Mouse (Mus musculus): ENCODE data around the gene Suz12. TPM values are rescaled to one million over a fixed set of nuclear protein-coding genes. Genes with fewer than 3 reads are reported as not detected.
A peak's percentile ranks its signal among the peaks of the same experiment; 100 is the strongest.

The Suz12 gene
- polyA plus RNA-seq, 1 experiment, result 5.2 TPM

GRCm38 (mm10) chr11:80075608-80076277 is 82.8 kb downstream of the Suz12 start:
- no peak for DNase-seq (ENCODE audit: low read depth)

- DNase-seq (ENCODE audit: low read depth), result no peak
These were observed 85.1 kb downstream of the Suz12 start for GRCm38 (mm10) chr11:80077784-80078545.

GRCm38 (mm10) chr11:80078831-80079230 is 85.9 kb downstream of the Suz12 start:
- no peak for DNase-seq (ENCODE audit: low read depth)

GRCm38 (mm10) chr11:80079751-80080150 is 86.8 kb downstream of the Suz12 start:
- no peak for DNase-seq (ENCODE audit: low read depth)

- DNase-seq (ENCODE audit: low read depth), result no peak
These were observed 87.5 kb downstream of the Suz12 start for GRCm38 (mm10) chr11:80080381-80080825.

- DNase-seq (ENCODE audit: low read depth), result no peak
These were observed 88.2 kb downstream of the Suz12 start, which contains the start of gene Crlf3 for GRCm38 (mm10) chr11:80080826-80081728. TSS of gene Crlf3 (minus strand) at chr11:80080991.

- DNase-seq (ENCODE audit: low read depth), result peak; percentile 26
These were observed 88.9 kb downstream of the Suz12 start for GRCm38 (mm10) chr11:80081786-80082319.

Other genes with a start within 250 kb of the Suz12 start
- 8.2 and 8.5 TPM in 2 replicates for gene Utp6, start 30.7 kb upstream of the Suz12 start, polyA plus RNA-seq (2012; rRNA removed)
- gene Crlf3, start 87.9 kb downstream of the Suz12 start, polyA plus RNA-seq (2012; rRNA removed), result 8.3 and 9.9 TPM in 2 replicates
- 0.67 and 0.70 TPM in 2 replicates for gene Atad5, start 96.3 kb downstream of the Suz12 start, polyA plus RNA-seq (2012; rRNA removed)
- gene Tefm, start 149.1 kb downstream of the Suz12 start, polyA plus RNA-seq (2012; rRNA removed), result 6.4 and 8.2 TPM in 2 replicates
- 10.5 and 14.3 TPM in 2 replicates for gene Adap2, start 161.0 kb downstream of the Suz12 start, polyA plus RNA-seq (2012; rRNA removed)
- gene Rnf135, start 190.7 kb downstream of the Suz12 start, polyA plus RNA-seq (2012; rRNA removed), result 7.1 and 8.7 TPM in 2 replicates
- 16.0 and 18.1 TPM in 2 replicates for gene Rhot1, start 215.9 kb downstream of the Suz12 start, polyA plus RNA-seq (2012; rRNA removed)

All from gonadal fat pad, adult 2 months (tissue).